Mouse (Mus musculus) liver, postnatal 0 days (tissue): Measurements from ENCODE around the gene Chd1l. TPM values are rescaled to one million over a fixed set of nuclear protein-coding genes. Genes with fewer than 3 reads are reported as not detected.

ENCODE experiments used
- ATAC-seq: fragments of 200-750 bp; cut with Nextera tagmentation; 2 replicates; pipeline ENCODE4 v1.8.0; 2017; ENCODE audit warnings: mild to moderate bottlenecking, moderate library complexity
- DNase-seq: peaks from one replicate; pipeline ENCODE4 v3.0.0-alpha.2; 2016
- H3K27ac ChIP-seq: fragments of 300-500 bp; sonication (generic); 2 replicates; pipeline ENCODE4 v1.5.1; 2014; ENCODE audit warnings: antibody characterized with exemption, moderate library complexity, mild to moderate bottlenecking, low read depth
- H3K27me3 ChIP-seq: fragments of 300-500 bp; sonication (generic); 2 replicates; pipeline ENCODE4 v1.6.1; 2014; ENCODE audit warnings: low read length, control low read depth, mixed read lengths; ENCODE audit not compliant: insufficient read depth
- H3K36me3 ChIP-seq: fragments of 300-500 bp; sonication (generic); replicated peaks from 2 replicates; pipeline ENCODE4 v1.6.1; 2014; ENCODE audit warnings: mild to moderate bottlenecking, control low read depth, low read length, moderate library complexity, mixed read lengths; ENCODE audit not compliant: insufficient read depth
- H3K4me1 ChIP-seq: fragments of 300-500 bp; sonication (generic); 2 replicates; pipeline ENCODE4 v1.6.1; 2014; ENCODE audit warnings: antibody characterized with exemption, mild to moderate bottlenecking, control low read depth; ENCODE audit not compliant: insufficient read depth
- H3K4me2 ChIP-seq: fragments of 300-500 bp; sonication (generic); 2 replicates; pipeline ENCODE4 v1.6.1; 2014; ENCODE audit warnings: low read depth, mild to moderate bottlenecking, low read length, moderate library complexity, mixed read lengths
- H3K4me3 ChIP-seq: fragments of 300-500 bp; sonication (generic); 2 replicates; pipeline ENCODE4 v1.5.1; 2014; ENCODE audit warnings: low read depth, low read length
- H3K9ac ChIP-seq: fragments of 300-500 bp; sonication (generic); replicated peaks from 2 replicates; pipeline ENCODE4 v1.6.1; 2014; ENCODE audit warnings: mild to moderate bottlenecking, moderate library complexity
- H3K9me3 ChIP-seq: fragments of 300-500 bp; sonication (generic); 2 replicates; pipeline ENCODE4 v1.6.1; 2016; ENCODE audit warnings: mild to moderate bottlenecking, control low read depth, low read length, mixed read lengths
- CTCF ChIP-seq: sonication (generic); IDR thresholded peaks from 2 replicates; pipeline ENCODE4 v1.5.1; 2016; ENCODE audit warnings: antibody characterized with exemption, low read depth
- EP300 ChIP-seq: IDR thresholded peaks from 2 replicates; pipeline ENCODE4 v1.6.1; 2016; ENCODE audit warnings: antibody characterized with exemption, low read depth, mild to moderate bottlenecking
- WGBS: fragments of 180-500 bp; shearing (Covaris S2); extraction: QIAGEN DNeasy Blood & Tissue Kit; methylation state at CpG from one replicate; pipeline ENCODE4 v1.1.7; 2014; ENCODE audit not compliant: insufficient replicate concordance; 5-methylcytosine and 5-hydroxymethylcytosine counted together
- polyA plus RNA-seq: library from polyadenylated mRNA; unstranded; fragments of >200 nt; fragmentation: Nextera tagmentation; extraction: Ambion mirVana; gene quantifications from 2 replicates; pipeline ENCODE4 v1.2.1, GENCODE M21; 2015

Chd1l gene
- polyA plus RNA-seq, 1 experiment from 2014 or later = 7.1 TPM

DNA sequence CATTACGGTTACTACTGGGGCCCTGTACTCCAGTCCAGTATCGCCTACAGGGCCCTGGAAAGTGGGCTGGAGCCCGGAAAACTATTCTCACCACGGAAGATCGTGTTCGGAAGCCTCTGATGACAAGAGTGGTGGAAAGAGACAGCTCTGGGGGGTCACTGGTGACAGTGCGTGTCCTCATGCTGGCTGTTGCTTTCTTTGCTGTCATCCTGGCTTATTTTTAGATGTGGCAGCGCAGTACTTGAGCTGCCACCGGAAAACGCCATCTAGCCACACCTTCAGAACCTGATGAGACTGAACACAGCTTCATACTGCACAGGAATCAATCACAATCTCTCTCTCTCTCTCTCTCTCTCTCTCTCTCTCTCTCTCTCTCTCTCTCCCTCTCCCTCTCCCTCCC, 41.6 kb upstream of the Chd1l start:
- WGBS = 81% methylated on average over 10 of the region's 10 CpGs
- DNase-seq (no peak), ATAC-seq (no peak)
- no peak overlapping the region for H3K9ac ChIP-seq
- no peaks in the 10 kb centered on the region for H3K9me3 ChIP-seq
- H3K4me1 ChIP-seq = no peaks in the 10 kb centered on the region
- H3K27me3 ChIP-seq = no peaks in the 10 kb centered on the region
- H3K4me3 ChIP-seq = no peak overlapping the region
- no peak overlapping the region for H3K4me2 ChIP-seq
- no peak overlapping the region for H3K27ac ChIP-seq
- H3K36me3 ChIP-seq = peaks cover 10% of the 10 kb centered on the region; the same call in 1 of the 2 replicates
- TF ChIP-seq EP300 (no peak), CTCF (no peak)

DNA sequence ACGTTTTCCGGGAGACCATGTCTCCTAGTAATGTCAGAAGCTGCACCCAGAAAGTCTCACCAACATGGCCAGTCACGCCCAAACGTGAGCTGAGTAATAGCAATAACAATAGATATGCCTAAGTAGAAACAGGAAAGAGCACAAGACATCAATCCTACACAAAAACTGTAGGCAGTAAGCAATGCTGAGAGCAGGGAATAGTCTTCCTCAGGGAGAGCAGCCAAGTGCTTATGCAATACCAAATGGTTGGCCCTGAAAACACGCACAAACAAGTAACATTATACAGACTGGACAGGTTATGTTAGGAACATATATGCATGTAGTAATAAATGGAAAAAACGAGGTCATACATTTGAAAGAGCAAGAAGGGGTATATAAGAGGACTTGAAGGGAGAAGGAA, 39.5 kb upstream of the Chd1l start:
- no peak overlapping the region for H3K27ac ChIP-seq
- H3K9ac ChIP-seq = no peak overlapping the region
- DNase-seq (no peak), ATAC-seq (no peak)
- no peak overlapping the region for H3K4me3 ChIP-seq
- H3K9me3 ChIP-seq = no peaks in the 10 kb centered on the region
- H3K4me2 ChIP-seq = no peak overlapping the region
- TF ChIP-seq CTCF (no peak), EP300 (no peak)
- H3K36me3 ChIP-seq = peaks cover 10% of the 10 kb centered on the region; the same call in 1 of the 2 replicates
- no peaks in the 10 kb centered on the region for H3K4me1 ChIP-seq
- 72% methylated on average over 6 of the region's 6 CpGs for WGBS
- no peaks in the 10 kb centered on the region for H3K27me3 ChIP-seq

DNA sequence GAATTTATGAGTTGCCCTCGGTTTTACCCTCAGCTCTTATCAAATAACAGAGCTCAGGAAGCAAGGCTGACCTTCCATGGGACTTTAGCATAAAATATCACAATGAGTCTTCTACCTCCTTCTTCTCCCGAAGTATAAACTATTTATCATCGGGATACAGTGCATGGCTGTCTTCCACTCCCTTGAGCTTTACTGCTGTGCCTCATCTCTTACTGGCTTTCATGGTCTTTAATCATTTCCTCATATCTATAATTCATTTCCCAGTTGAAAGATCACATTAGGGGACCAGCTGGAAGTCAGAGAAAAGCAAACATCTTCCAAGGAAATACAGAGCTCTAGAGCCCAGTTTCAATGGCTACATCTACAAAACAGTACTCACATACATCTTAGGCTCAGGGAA, 39.0 kb upstream of the Chd1l start:
- ATAC-seq (no peak), DNase-seq (no peak)
- peaks cover 10% of the 10 kb centered on the region for H3K36me3 ChIP-seq
- H3K27me3 ChIP-seq = no peaks in the 10 kb centered on the region
- no peaks in the 10 kb centered on the region for H3K4me1 ChIP-seq
- H3K9me3 ChIP-seq = no peaks in the 10 kb centered on the region
- no peak overlapping the region for H3K4me2 ChIP-seq
- no peak overlapping the region for H3K4me3 ChIP-seq
- TF ChIP-seq EP300 (no peak), CTCF (no peak)
- 66% methylated on average over 3 of the region's 3 CpGs for WGBS
- no peak overlapping the region for H3K27ac ChIP-seq
- no peak overlapping the region for H3K9ac ChIP-seq

DNA sequence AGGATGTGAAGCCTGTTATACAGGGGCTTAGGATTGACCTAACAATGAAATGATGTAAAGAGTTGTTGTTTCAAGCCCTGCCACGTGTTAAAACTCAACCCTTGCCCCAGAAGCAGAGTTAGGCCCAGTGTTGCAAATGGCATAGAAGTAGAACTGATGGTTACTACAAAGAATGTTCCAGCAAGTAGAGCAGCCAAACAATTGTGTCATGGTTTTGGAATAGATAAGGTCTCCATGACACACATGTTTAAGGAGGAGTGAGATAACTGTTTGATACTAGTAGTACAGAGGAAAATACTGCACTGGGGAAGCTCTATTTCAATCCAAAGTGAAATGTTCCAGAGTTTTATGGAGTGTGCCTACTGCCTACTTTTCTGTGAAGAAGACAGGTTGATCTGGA, 38.5 kb upstream of the Chd1l start:
- no peak overlapping the region for H3K4me3 ChIP-seq
- H3K9me3 ChIP-seq = no peaks in the 10 kb centered on the region
- H3K27me3 ChIP-seq = no peaks in the 10 kb centered on the region
- DNase-seq (no peak), ATAC-seq (peak; percentile 70)
- WGBS = 49% methylated on average over 1 of the region's 1 CpGs
- H3K9ac ChIP-seq = no peak overlapping the region
- H3K27ac ChIP-seq = no peak overlapping the region
- TF ChIP-seq CTCF (no peak), EP300 (no peak)
- H3K4me1 ChIP-seq = no peaks in the 10 kb centered on the region
- peaks cover 10% of the 10 kb centered on the region for H3K36me3 ChIP-seq
- no peak overlapping the region for H3K4me2 ChIP-seq

DNA sequence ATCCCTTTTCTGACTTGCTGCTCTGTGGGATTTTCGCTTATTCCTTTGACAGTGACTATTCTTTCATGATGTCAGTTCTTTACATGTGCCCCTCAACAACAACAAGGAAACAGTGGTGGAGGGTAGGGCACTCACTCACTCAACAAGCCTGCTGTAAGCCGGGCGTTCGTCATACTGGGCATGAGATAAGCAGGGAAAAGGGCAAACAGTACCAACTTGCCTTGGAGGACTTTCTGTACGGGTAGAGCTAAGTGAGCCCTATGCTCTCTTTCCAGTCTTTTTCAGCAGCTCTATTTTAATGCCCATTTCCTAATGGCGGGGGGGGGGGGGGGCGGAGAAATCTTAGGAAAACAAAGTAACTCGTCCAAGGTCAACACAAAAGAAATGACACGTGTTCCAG, 32.0 kb upstream of the Chd1l start:
- no peaks in the 10 kb centered on the region for H3K9me3 ChIP-seq
- 70% methylated on average over 9 of the region's 9 CpGs for WGBS

DNA sequence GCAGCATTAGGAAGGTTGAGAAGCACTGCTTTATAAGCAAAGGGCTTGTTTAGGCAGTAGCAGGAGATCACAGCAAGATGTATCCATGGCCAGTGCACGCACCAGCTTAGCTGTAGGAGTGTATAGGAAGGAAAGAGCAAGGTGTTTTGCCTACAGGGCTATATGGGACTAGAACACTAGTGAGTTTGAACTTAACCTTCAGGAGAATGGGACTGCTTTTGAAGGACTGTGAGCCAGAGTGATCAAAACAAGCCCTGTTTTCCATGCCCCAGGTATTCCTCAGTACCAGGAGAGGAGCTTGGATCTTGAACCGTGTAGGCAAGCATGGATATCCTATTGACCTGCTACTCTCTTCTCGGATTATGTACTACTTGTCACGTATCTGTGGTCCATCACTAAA, 31.4 kb upstream of the Chd1l start:
- WGBS = 82% methylated on average over 4 of the region's 4 CpGs
- TF ChIP-seq EP300 = no peak
- no peak for TF ChIP-seq CTCF
- no peaks in the 10 kb centered on the region for H3K4me1 ChIP-seq

More for the DNA sequence above, 32.0 kb upstream of the Chd1l start:
- Histone ChIP-seq H3K4me2 (no peak overlapping the region), H3K4me3 (no peak overlapping the region), H3K9ac (no peak overlapping the region), H3K36me3 (peaks cover 28% of the 10 kb centered on the region), H3K27me3 (no peaks in the 10 kb centered on the region), H3K4me1 (no peaks in the 10 kb centered on the region), H3K27ac (no peak overlapping the region)
- ATAC-seq (no peak), DNase-seq (no peak)
- no peak for TF ChIP-seq CTCF
- TF ChIP-seq EP300 = no peak

DNA sequence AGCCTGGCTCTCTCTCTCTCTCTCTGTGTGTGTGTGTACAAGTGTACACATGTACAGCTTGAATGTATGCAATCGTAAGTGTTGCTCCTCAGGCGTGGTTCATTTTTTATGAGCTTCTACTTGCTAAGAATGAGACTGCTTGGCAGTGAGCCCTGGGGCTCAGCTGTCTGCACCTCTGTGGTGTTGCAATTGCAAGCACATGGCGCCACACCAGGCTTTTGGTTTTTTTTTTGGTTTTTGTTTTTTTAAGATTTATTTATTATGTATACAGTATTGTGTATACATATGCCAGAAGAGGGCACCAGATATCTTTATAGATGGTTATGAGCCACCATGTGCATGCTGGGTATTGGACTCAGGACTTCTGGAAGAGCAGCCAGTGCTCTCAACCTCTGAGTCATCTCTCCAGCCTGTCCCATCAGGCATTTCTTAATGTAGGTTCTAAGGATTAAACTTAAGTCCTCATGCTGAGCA, 24.3 kb upstream of the Chd1l start:
- Histone ChIP-seq H3K27ac (peak overlapping the region; percentile 60), H3K9ac (no peak overlapping the region), H3K4me3 (no peak overlapping the region), H3K36me3 (peaks cover 28% of the 10 kb centered on the region), H3K9me3 (no peaks in the 10 kb centered on the region), H3K4me1 (peaks cover 13% of the 10 kb centered on the region), H3K27me3 (no peaks in the 10 kb centered on the region), H3K4me2 (no peak overlapping the region)
- WGBS = 38% methylated on average over 3 of the region's 3 CpGs
- ATAC-seq (no peak; the same call in 1 of the 2 replicates), DNase-seq (peak; percentile 39)
- TF ChIP-seq EP300 (no peak), CTCF (no peak)

More for the DNA sequence above, 31.4 kb upstream of the Chd1l start:
- DNase-seq (no peak), ATAC-seq (no peak)
- Histone ChIP-seq H3K4me3 (no peak overlapping the region), H3K27me3 (no peaks in the 10 kb centered on the region), H3K4me2 (no peak overlapping the region), H3K36me3 (peaks cover 34% of the 10 kb centered on the region), H3K27ac (no peak overlapping the region), H3K9ac (no peak overlapping the region), H3K9me3 (no peaks in the 10 kb centered on the region)
